Mouse (Mus musculus) thymus, adult 2 months (tissue): Measurements from ENCODE around the gene Ifngr2. TPM values are rescaled to one million over a fixed set of nuclear protein-coding genes. Genes with fewer than 3 reads are reported as not detected.

ENCODE experiments used
- DNase-seq: peaks from one replicate; pipeline ENCODE4 v3.0.0; 2021
- H3K27ac ChIP-seq: fragments of 200-500 bp; 2 replicates; pipeline ENCODE4 v1.5.1; 2012; ENCODE audit warnings: low read length, control low read depth; ENCODE audit not compliant: control insufficient read depth, insufficient read depth
- H3K27me3 ChIP-seq: fragments of 200-500 bp; 2 replicates; pipeline ENCODE4 v1.6.1; 2012; ENCODE audit warnings: mild to moderate bottlenecking, low read length, moderate library complexity, mixed read lengths; ENCODE audit not compliant: control insufficient read depth, insufficient read depth
- H3K36me3 ChIP-seq: fragments of 200-500 bp; 2 replicates; pipeline ENCODE4 v1.6.1; 2012; ENCODE audit warnings: mild to moderate bottlenecking, low read length, moderate library complexity; ENCODE audit not compliant: control insufficient read depth, insufficient read depth
- H3K4me1 ChIP-seq: fragments of 200-500 bp; replicated peaks from 2 replicates; pipeline ENCODE4 v1.6.1; 2012; ENCODE audit warnings: low read length; ENCODE audit not compliant: control insufficient read depth, insufficient read depth
- H3K4me3 ChIP-seq: fragments of 200-500 bp; 2 replicates; pipeline ENCODE4 v1.5.1; 2012; ENCODE audit warnings: mild to moderate bottlenecking, low read length, control low read depth, moderate library complexity; ENCODE audit not compliant: control insufficient read depth, insufficient read depth
- CTCF ChIP-seq: fragments of 200-500 bp; IDR thresholded peaks from 2 replicates; pipeline ENCODE4 v1.5.1; 2012; ENCODE audit warnings: mild to moderate bottlenecking, control low read depth, low read length, moderate library complexity, borderline replicate concordance; ENCODE audit not compliant: control insufficient read depth, poor library complexity, insufficient read depth; ENCODE audit errors: extremely low read depth
- POLR2A ChIP-seq: fragments of 200-500 bp; IDR thresholded peaks from 2 replicates; pipeline ENCODE4 v1.6.1; 2012; ENCODE audit warnings: mild to moderate bottlenecking, low read length, control low read depth, moderate library complexity; ENCODE audit not compliant: control insufficient read depth, poor library complexity, insufficient read depth; ENCODE audit errors: extremely low read depth
- WGBS: fragments of 180-500 bp; shearing (Covaris S2); methylation state at CpG from one replicate; pipeline ENCODE4 v1.1.7; 2018; 5-methylcytosine and 5-hydroxymethylcytosine counted together
- polyA plus RNA-seq: library from polyadenylated mRNA; depleted of rRNA; stranded (reverse); fragments of >200 nt; gene quantifications from 2 replicates; pipeline ENCODE4 v1.2.3, GENCODE M21; 2012

Gene Ifngr2
- polyA plus RNA-seq, 1 experiment, result 33.4 TPM

DNA sequence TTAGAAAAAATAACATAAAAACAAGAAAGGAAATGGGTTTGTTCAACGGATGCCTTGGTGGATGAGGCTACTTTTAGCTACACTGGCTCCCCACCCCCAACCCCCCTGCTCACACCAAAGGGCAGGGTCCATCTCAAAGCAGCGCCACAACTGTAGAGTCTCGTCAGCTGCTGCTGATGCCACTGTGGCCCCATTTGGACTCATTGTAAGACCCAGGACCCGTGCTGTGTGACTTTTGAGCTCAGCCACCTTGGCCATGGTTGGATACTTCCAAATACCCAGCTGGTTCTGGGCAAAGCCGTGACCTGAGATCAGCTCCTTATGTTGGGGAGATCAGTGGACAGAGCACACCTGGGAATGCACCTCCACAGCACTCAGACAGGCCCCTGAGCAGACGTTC, 33.8 kb upstream of the Ifngr2 start:
- WGBS, result 90% methylated on average over 6 of the region's 6 CpGs
- Histone ChIP-seq H3K27ac (no peak overlapping the region), H3K4me1 (peaks cover 6% of the 10 kb centered on the region; the same call in 1 of the 2 replicates), H3K27me3 (no peaks in the 10 kb centered on the region), H3K36me3 (no peaks in the 10 kb centered on the region), H3K4me3 (no peak overlapping the region)
- no peak for TF ChIP-seq CTCF
- TF ChIP-seq POLR2A, result no peak
- no peak for DNase-seq

DNA sequence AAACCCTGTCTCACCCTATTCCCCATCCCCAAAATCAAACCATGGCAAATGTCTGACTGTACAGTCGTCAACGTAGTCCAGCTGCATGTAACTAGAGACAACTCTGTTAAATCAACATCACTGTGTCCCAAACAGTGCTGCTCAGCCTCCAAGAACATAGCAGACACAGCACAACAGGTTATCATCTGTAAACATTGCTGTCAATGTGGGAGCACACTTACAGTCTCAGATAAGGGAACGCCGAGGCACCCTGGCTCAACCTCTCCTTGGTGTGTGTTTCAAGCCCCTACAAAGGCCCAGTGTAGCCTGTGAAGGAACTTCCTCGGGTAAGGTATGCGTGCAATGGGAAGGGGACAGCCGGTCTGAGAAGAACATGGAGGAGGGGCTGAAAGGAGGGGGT, 29.9 kb upstream of the Ifngr2 start:
- WGBS, result 83% methylated on average over 7 of the region's 7 CpGs
- no peak overlapping the region for H3K4me3 ChIP-seq
- no peaks in the 10 kb centered on the region for H3K36me3 ChIP-seq
- no peak overlapping the region for H3K27ac ChIP-seq
- TF ChIP-seq POLR2A (no peak), CTCF (no peak)
- no peaks in the 10 kb centered on the region for H3K27me3 ChIP-seq
- DNase-seq, result no peak
- peaks cover 6% of the 10 kb centered on the region; the same call in 1 of the 2 replicates for H3K4me1 ChIP-seq

DNA sequence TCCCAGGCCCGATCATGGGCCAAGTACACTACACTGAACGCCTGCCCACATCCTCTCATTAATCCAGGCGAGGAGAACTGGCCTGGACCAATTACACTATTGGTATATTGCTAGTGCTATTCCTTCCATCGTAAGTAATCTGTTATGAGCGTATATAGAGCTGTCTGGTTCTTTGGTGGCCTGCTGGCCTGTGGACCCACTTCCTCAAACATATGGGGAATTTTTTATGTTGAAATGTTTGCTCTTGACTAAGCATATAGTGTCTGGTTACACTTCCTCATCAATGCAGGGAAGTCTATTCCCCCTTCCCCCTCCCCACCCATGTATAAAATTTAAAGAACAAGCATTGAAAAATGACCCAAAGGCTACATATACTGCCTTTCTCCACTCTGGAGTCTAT, 24.8 kb upstream of the Ifngr2 start:
- Histone ChIP-seq H3K4me3 (no peak overlapping the region), H3K27me3 (no peaks in the 10 kb centered on the region), H3K36me3 (no peaks in the 10 kb centered on the region), H3K27ac (no peak overlapping the region), H3K4me1 (peaks cover 6% of the 10 kb centered on the region)
- WGBS, result 57% methylated on average over 5 of the region's 5 CpGs
- TF ChIP-seq CTCF (no peak), POLR2A (no peak)
- DNase-seq, result no peak

DNA sequence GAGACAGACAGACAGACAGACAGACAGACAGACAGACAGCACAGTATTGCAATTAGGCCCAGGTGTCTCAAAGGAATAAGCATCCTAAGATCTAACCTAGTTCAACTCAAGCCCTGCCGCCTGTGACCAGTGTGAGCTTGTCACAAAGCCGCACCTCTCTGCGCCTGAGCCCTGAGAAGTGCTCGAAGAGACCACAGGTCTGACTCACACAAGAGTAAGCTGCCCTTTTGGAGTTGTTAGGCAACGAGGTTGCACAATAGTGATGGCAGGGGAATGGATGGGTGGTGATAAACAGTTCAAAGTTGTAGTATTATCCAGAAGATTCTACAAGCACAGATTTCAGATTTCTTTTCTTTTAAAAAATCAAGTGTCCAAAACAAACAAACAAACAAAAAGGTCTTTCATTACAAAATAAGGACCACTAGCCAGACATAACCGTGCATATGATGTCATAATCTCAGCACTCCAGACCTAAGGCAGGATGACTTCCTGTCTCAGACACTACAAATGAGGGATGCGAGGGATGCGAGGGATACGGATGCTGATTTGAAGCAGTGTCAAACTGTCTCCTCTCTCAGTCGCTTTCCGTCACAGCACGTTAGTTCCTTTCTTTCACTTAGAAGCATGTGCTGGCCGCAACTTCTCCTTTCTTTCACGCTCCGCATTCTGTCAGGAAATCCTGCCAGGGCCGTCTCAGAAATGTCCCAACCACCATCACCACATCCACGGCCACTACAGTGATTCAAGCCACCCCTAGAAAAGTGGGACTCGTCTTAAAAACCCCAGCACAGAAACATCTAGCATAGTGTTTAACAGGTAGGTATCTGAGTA, 24.2 kb upstream of the Ifngr2 start:
- Histone ChIP-seq H3K27ac (no peak overlapping the region), H3K36me3 (no peaks in the 10 kb centered on the region), H3K27me3 (no peaks in the 10 kb centered on the region), H3K4me1 (peaks cover 9% of the 10 kb centered on the region), H3K4me3 (no peak overlapping the region)
- WGBS, result 17% methylated on average over 18 of the region's 18 CpGs
- DNase-seq, result no peak
- TF ChIP-seq POLR2A, result no peak
- no peak for TF ChIP-seq CTCF

DNA sequence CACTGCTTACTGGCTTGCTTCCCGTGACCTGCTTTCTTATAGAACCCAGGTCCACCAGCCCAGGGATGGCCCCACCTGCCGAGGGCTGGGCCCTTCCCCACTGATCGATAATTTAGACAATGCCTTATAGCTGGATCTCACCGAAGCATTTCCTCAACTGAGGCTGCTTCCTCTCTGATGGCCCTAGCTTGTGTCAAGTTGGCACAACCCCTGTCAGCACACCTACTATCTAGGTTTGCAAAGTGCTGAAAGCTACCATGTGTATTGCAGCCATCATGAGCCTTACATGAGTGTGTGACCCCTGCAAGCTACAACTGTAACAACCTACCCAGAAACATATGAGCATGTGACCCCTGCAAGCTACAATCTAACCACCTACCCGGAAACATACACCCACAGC, 22.7 kb upstream of the Ifngr2 start:
- Histone ChIP-seq H3K4me3 (no peak overlapping the region), H3K27me3 (no peaks in the 10 kb centered on the region), H3K36me3 (no peaks in the 10 kb centered on the region), H3K4me1 (peaks cover 10% of the 10 kb centered on the region), H3K27ac (no peak overlapping the region)
- DNase-seq, result no peak
- TF ChIP-seq CTCF (no peak), POLR2A (no peak)
- WGBS, result 57% methylated on average over 5 of the region's 5 CpGs

DNA sequence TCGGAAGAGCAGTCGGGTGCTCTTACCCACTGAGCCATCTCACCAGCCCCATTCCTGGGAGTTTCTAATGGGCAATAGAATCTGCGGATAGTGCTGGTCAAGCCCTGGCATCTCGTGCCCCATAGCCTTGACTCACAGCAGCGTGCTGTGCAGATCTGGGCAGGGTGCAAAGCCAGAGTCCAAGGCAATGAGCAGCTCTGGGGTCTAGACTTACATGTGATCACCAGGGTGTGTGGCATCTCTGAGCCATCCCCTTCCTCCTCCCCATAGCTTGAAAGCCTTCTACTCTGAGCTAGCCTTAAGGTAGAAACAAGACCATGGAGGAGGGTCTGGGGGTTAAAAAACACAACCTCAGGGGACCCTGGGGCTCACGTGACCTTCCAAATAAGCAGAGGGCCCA, 20.6 kb upstream of the Ifngr2 start:
- peaks cover 10% of the 10 kb centered on the region for H3K4me1 ChIP-seq
- TF ChIP-seq CTCF (no peak), POLR2A (no peak)
- no peak overlapping the region for H3K27ac ChIP-seq
- H3K36me3 ChIP-seq, result no peaks in the 10 kb centered on the region
- no peaks in the 10 kb centered on the region for H3K27me3 ChIP-seq
- no peak overlapping the region for H3K4me3 ChIP-seq
- DNase-seq, result no peak
- 98% methylated on average over 6 of the region's 6 CpGs for WGBS
